Mouse (Mus musculus) left cerebral cortex, postnatal 10 days (tissue): Measurements from ENCODE around the gene Aacs. TPM values are rescaled to one million over a fixed set of nuclear protein-coding genes. Genes with fewer than 3 reads are reported as not detected.
A peak's percentile ranks its signal among the peaks of the same experiment; 100 is the strongest.
"Not testable (repeated sequence)": the region's sequence is repeated elsewhere in the genome, so short reads cannot be mapped to it uniquely, and the experiment has no call there.

Experiments
- DNase-seq, 2 experiments: peaks; one replicate each; pipeline ENCODE4 v3.0.0; 2021 to 2022; ENCODE audit warnings: low spot score in 2 of 2, mixed read lengths in 1 of 2; ENCODE audit errors: extremely low spot score in 1 of 2
- intact Hi-C: fragments of 180-260 bp; cut with DNase I; formaldehyde crosslinking; loops from one replicate; pipeline ENCODE4 v1.15.1; 2025
- total RNA-seq, 2 experiments: library from RNA; stranded (reverse); gene quantifications; 2 replicates each; pipeline ENCODE4 v1.2.3; 2021

Gene Aacs
- total RNA-seq, 2 experiments from 2014 or later, result 84.1 to 96.1 TPM

GRCm38 (mm10) chr5:125487375-125488115 lies 11.9 kb downstream of the Aacs start:
- intact Hi-C loops, result no loop called here
- DNase-seq, result no peak

GRCm38 (mm10) chr5:125488116-125488455 lies 12.5 kb downstream of the Aacs start:
- intact Hi-C loops, result no loop called here
- no peak for DNase-seq

GRCm38 (mm10) chr5:125488953-125489352 lies 13.3 kb downstream of the Aacs start:
- not testable (repeated sequence) for DNase-seq

GRCm38 (mm10) chr5:125491107-125491506 lies 15.5 kb downstream of the Aacs start:
- no peak for DNase-seq
- intact Hi-C loops, result no loop called here

More at GRCm38 (mm10) chr5:125488953-125489352, 13.3 kb downstream of the Aacs start:
- intact Hi-C loops, result not testable (repeated sequence)

- DNase-seq, result no peak
- intact Hi-C loops, result no loop called here
These were observed 16.9 kb downstream of the Aacs start for GRCm38 (mm10) chr5:125492379-125493092.

GRCm38 (mm10) chr5:125493093-125493423 lies 17.4 kb downstream of the Aacs start:
- DNase-seq, result no peak
- intact Hi-C loops, result no loop called here

GRCm38 (mm10) chr5:125495655-125496054 lies 20.0 kb downstream of the Aacs start:
- intact Hi-C loops, result no loop called here
- DNase-seq, result no peak

GRCm38 (mm10) chr5:125497821-125498600 lies 22.4 kb downstream of the Aacs start:
- peak; percentile 50 to 70 for DNase-seq
- intact Hi-C loops, result no loop called here

- intact Hi-C loops, result no loop called here
These were observed 25.9 kb downstream of the Aacs start for GRCm38 (mm10) chr5:125501505-125501904.

GRCm38 (mm10) chr5:125502186-125502585 lies 26.6 kb downstream of the Aacs start:
- DNase-seq, result no peak
- intact Hi-C loops, result no loop called here

More at GRCm38 (mm10) chr5:125501505-125501904, 25.9 kb downstream of the Aacs start:
- no peak for DNase-seq

GRCm38 (mm10) chr5:125503628-125504027 lies 28.0 kb downstream of the Aacs start:
- intact Hi-C loops, result no loop called here
- no peak for DNase-seq

- intact Hi-C loops, result no loop called here
- DNase-seq, result no peak
These were observed 29.1 kb downstream of the Aacs start for GRCm38 (mm10) chr5:125504692-125505091.

- intact Hi-C loops, result no loop called here
- no peak for DNase-seq
These were observed 30.4 kb downstream of the Aacs start for GRCm38 (mm10) chr5:125505968-125506367.

GRCm38 (mm10) chr5:125507582-125507981 lies 32.0 kb downstream of the Aacs start:
- no peak for DNase-seq
- intact Hi-C loops, result no loop called here

- DNase-seq, result no peak
These were observed 32.4 kb downstream of the Aacs start for GRCm38 (mm10) chr5:125508006-125508405.

GRCm38 (mm10) chr5:125509541-125509940 lies 33.9 kb downstream of the Aacs start:
- intact Hi-C loops, result no loop called here
- DNase-seq, result no peak

More at GRCm38 (mm10) chr5:125508006-125508405, 32.4 kb downstream of the Aacs start:
- intact Hi-C loops, result no loop called here

GRCm38 (mm10) chr5:125515006-125515405 lies 39.4 kb downstream of the Aacs start:
- no peak for DNase-seq
- intact Hi-C loops, result no loop called here

GRCm38 (mm10) chr5:125518640-125519039 lies 43.0 kb downstream of the Aacs start:
- DNase-seq, result no peak

GRCm38 (mm10) chr5:125520930-125521590 lies 45.4 kb downstream of the Aacs start:
- intact Hi-C loops, result loop anchor here (10.0 kb wide), 1 partner anchor 1714 kb away; no protein-coding TSS in a partner anchor
- no peak for DNase-seq

More at GRCm38 (mm10) chr5:125518640-125519039, 43.0 kb downstream of the Aacs start:
- intact Hi-C loops, result no loop called here
